Mouse (Mus musculus) stomach, postnatal 0 days (tissue): ENCODE results near the gene Olfr1278.

ENCODE experiments used
- CTCF ChIP-seq: IDR thresholded peaks from 2 replicates; pipeline ENCODE4 v1.5.1; 2016; ENCODE audit warnings: antibody characterized with exemption, low read depth, mild to moderate bottlenecking, moderate library complexity
- EP300 ChIP-seq: optimal IDR thresholded peaks from 2 replicates; pipeline ENCODE3; 2016; ENCODE audit warnings: antibody characterized with exemption

DNA sequence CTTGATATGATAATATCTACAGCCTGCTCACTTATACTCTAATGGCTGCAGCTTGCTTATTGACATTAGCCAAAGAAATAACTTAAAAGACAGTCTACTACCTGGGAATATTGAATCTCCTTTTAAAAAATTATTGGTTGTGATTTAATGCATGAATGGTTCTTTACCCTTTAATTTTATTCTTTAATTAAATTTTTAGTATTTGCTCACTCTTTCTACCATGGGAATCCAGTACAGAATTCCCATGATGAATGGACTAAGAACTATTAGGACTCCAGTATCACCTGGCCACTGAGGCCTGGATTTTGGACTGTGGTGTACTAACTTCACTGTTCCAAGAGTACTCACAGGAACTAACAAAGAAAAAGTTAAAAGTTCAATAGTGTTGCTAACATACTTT, 35.7 kb upstream of the Olfr1278 start, which contains the start of gene Olfr1276:
- no peak for TF ChIP-seq CTCF
- TF ChIP-seq EP300 = no peak
